Comparison of ENCODE assay signal across 8 mouse cellular contexts in genomic region chr10:121419640-121420470, GRCm38 (mm10). TPM values are rescaled to one million over a fixed set of nuclear protein-coding genes. Genes with fewer than 3 reads are reported as not detected.
A peak's percentile ranks its signal among the peaks of the same experiment; 100 is the strongest.
DNase-seq lines count a peak whose midpoint lies in the region; ATAC-seq and TF ChIP-seq lines count a peak whose summit lies in the region.

No protein-coding gene starts in this region.

- no peak overlapping the region for H3K4me3 ChIP-seq in heart, embryonic 16.5 days (ENCODE audit: low read length)
- H3K4me3 ChIP-seq in liver, embryonic 14.5 days (ENCODE audit: insufficient read depth in 1 of 2, low read depth in 2 of 2, low read length in 2 of 2): no peak overlapping the region
- no peak overlapping the region for H3K4me3 ChIP-seq in neural tube, embryonic 14.5 days (ENCODE audit: low read depth, low read length)

- H3K4me1 ChIP-seq in heart, embryonic 16.5 days (ENCODE audit: control insufficient read depth, insufficient read depth, low read length): peaks cover 47% of the 10 kb centered on the region
- peaks cover 0 to 13% of the 10 kb centered on the region in 2 experiments; a peak in 3 of 4 replicates for H3K4me1 ChIP-seq in liver, embryonic 14.5 days (replicated peaks; ENCODE audit: control insufficient read depth in 2 of 2, insufficient read depth in 2 of 2, low read length in 1 of 2)
- peaks cover 22% of the 10 kb centered on the region for H3K4me1 ChIP-seq in neural tube, embryonic 14.5 days (ENCODE audit: control insufficient read depth, insufficient read depth, low read length)

- H3K9ac ChIP-seq in heart, embryonic 16.5 days (ENCODE audit: low read length): no peak overlapping the region
- no peak overlapping the region for H3K9ac ChIP-seq in liver, embryonic 14.5 days (replicated peaks)
- no peak overlapping the region for H3K9ac ChIP-seq in neural tube, embryonic 14.5 days (replicated peaks; ENCODE audit: low read depth, low read length)

- H3K27me3 ChIP-seq in heart, embryonic 16.5 days (ENCODE audit: control insufficient read depth, insufficient read depth, low read length): no peaks in the 10 kb centered on the region
- no peaks in the 10 kb centered on the region for H3K27me3 ChIP-seq in liver, embryonic 14.5 days (ENCODE audit: control insufficient read depth, insufficient read depth, low read length)
- H3K27me3 ChIP-seq in neural tube, embryonic 14.5 days (ENCODE audit: control insufficient read depth, insufficient read depth, low read length): no peaks in the 10 kb centered on the region

- TF ChIP-seq CTCF in liver, embryonic 14.5 days (IDR thresholded peaks at IDR 0.05; ENCODE audit: low read depth): no peak

- peaks cover 15% of the 10 kb centered on the region for H3K36me3 ChIP-seq in heart, embryonic 16.5 days (ENCODE audit: control insufficient read depth, insufficient read depth)
- H3K36me3 ChIP-seq in liver, embryonic 14.5 days (replicated peaks; ENCODE audit: control insufficient read depth, insufficient read depth, low read depth): no peaks in the 10 kb centered on the region
- H3K36me3 ChIP-seq in neural tube, embryonic 14.5 days (ENCODE audit: control insufficient read depth, insufficient read depth, low read length): no peaks in the 10 kb centered on the region

- no peak overlapping the region for H3K4me2 ChIP-seq in heart, embryonic 16.5 days (ENCODE audit: low read depth, low read length)
- H3K4me2 ChIP-seq in liver, embryonic 14.5 days (ENCODE audit: low read depth): no peak overlapping the region
- H3K4me2 ChIP-seq in neural tube, embryonic 14.5 days (ENCODE audit: low read depth, low read length): no peak overlapping the region

- WGBS in heart, embryonic 16.5 days: 45% methylated on average over 22 of the region's 22 CpGs
- 52% methylated on average over 22 of the region's 22 CpGs for WGBS in liver, embryonic 14.5 days (ENCODE audit: insufficient replicate concordance)
- whole genome bisulfite sequencing in neural tube, embryonic 14.5 days: 46% methylated on average over 22 of the region's 22 CpGs

- peak; percentile 28 to 45 for DNase-seq in urinary bladder, adult 18-20 months (ENCODE audit: low spot score in 2 of 2)
- DNase-seq in urinary bladder, postnatal 25 days (ENCODE audit: low spot score): no peak
- no peak for DNase-seq in liver, embryonic 14.5 days (ENCODE audit: low read depth in 3 of 3, low spot score in 3 of 3)
- no peak for DNase-seq in layer of hippocampus, postnatal 10 days (ENCODE audit: low spot score in 2 of 2)
- no peak for DNase-seq in gastrocnemius, postnatal 10 days
- DNase-seq in urinary bladder, adult 2 months (ENCODE audit: low spot score): no peak

- ATAC-seq in heart, embryonic 16.5 days (replicated peaks; ENCODE audit: extremely low read depth, insufficient read depth, low FRiP score): peak; percentile 16; the same call in 1 of the 2 replicates
- peak; percentile 49; the same call in 1 of the 2 replicates for ATAC-seq in liver, embryonic 14.5 days (ENCODE audit: insufficient read depth)
- peak; percentile 74 for ATAC-seq in neural tube, embryonic 14.5 days (ENCODE audit: low read depth)

- no peak overlapping the region for H3K27ac ChIP-seq in heart, embryonic 16.5 days (ENCODE audit: low read length)
- no peak overlapping the region for H3K27ac ChIP-seq in liver, embryonic 14.5 days
- H3K27ac ChIP-seq in neural tube, embryonic 14.5 days (ENCODE audit: low read depth, low read length): no peak overlapping the region

- no peaks in the 10 kb centered on the region for H3K9me3 ChIP-seq in heart, embryonic 16.5 days (replicated peaks; ENCODE audit: control insufficient read depth, low read length)
- no peaks in the 10 kb centered on the region for H3K9me3 ChIP-seq in liver, embryonic 14.5 days (ENCODE audit: control insufficient read depth, low read length)
- H3K9me3 ChIP-seq in neural tube, embryonic 14.5 days (ENCODE audit: control insufficient read depth, low read length): no peaks in the 10 kb centered on the region

- TF ChIP-seq EP300 in liver, embryonic 14.5 days (IDR thresholded peaks at IDR 0.05; ENCODE audit: low read depth): no peak

RNA-seq across cellular contexts. Expression of gene Gns, which starts 55.0 kb away (rescaled TPM):
- polyA plus RNA-seq in heart, embryonic 16.5 days (2015; fragmentation: Nextera tagmentation; extraction: Ambion mirVana): 29.0 and 31.9 TPM in 2 replicates
- 6.5 and 7.3 TPM in 2 replicates for polyA plus RNA-seq in liver, embryonic 14.5 days (2012; rRNA removed)
- polyA plus RNA-seq in liver, embryonic 14.5 days (2014; fragmentation: Nextera tagmentation; extraction: Ambion mirVana): 12.2 and 14.2 TPM in 2 replicates
- polyA plus RNA-seq in neural tube, embryonic 14.5 days (2014; fragmentation: Nextera tagmentation; extraction: Ambion mirVana): 50.3 and 59.9 TPM in 2 replicates
- total RNA-seq in layer of hippocampus, postnatal 10 days (2021): 10 to 100 TPM; 75.8 to 79.0 TPM
- total RNA-seq in gastrocnemius, postnatal 10 days (2021): 10 to 100 TPM; 43.5 to 57.5 TPM
- 48.3 and 80.7 TPM in 2 replicates for polyA plus RNA-seq in urinary bladder, adult 2 months (2012; rRNA removed)

RNA-seq across cellular contexts. Expression of gene Rassf3, which starts 56.3 kb away (rescaled TPM):
- 24.1 and 24.8 TPM in 2 replicates for polyA plus RNA-seq in heart, embryonic 16.5 days (2015; fragmentation: Nextera tagmentation; extraction: Ambion mirVana)
- 5.7 and 8.6 TPM in 2 replicates for polyA plus RNA-seq in liver, embryonic 14.5 days (2012; rRNA removed)
- 7.9 and 10.8 TPM in 2 replicates for polyA plus RNA-seq in liver, embryonic 14.5 days (2014; fragmentation: Nextera tagmentation; extraction: Ambion mirVana)
- 4.1 and 6.9 TPM in 2 replicates for polyA plus RNA-seq in neural tube, embryonic 14.5 days (2014; fragmentation: Nextera tagmentation; extraction: Ambion mirVana)
- 10 to 100 TPM; 14.3 to 15.5 TPM for total RNA-seq in layer of hippocampus, postnatal 10 days (2021)
- 10 to 100 TPM; 53.4 to 54.4 TPM for total RNA-seq in gastrocnemius, postnatal 10 days (2021)
- polyA plus RNA-seq in urinary bladder, adult 2 months (2012; rRNA removed): 106 and 139 TPM in 2 replicates

Comparison
In these comparisons a context has a peak if more than half of its experiments do, and no peak if none do; other contexts are left out.
1. DNase-seq: peak in urinary bladder, adult 18-20 months (2 of 2); none in urinary bladder, postnatal 25 days (single experiment), liver, embryonic 14.5 days (0 of 3), layer of hippocampus, postnatal 10 days (0 of 2), gastrocnemius, postnatal 10 days (single experiment) and urinary bladder, adult 2 months (single experiment).
2. ATAC-seq: peak in every context shown above with its lines; median percentile 74 in neural tube, embryonic 14.5 days; 49 in liver, embryonic 14.5 days; 16 in heart, embryonic 16.5 days.